Mouse (Mus musculus): ENCODE measurements around the gene Unc93b1. TPM values are rescaled to one million over a fixed set of nuclear protein-coding genes. Genes with fewer than 3 reads are reported as not detected.

The Unc93b1 gene
- polyA plus RNA-seq, 1 experiment from 2014 or later = 4.6 TPM

DNA sequence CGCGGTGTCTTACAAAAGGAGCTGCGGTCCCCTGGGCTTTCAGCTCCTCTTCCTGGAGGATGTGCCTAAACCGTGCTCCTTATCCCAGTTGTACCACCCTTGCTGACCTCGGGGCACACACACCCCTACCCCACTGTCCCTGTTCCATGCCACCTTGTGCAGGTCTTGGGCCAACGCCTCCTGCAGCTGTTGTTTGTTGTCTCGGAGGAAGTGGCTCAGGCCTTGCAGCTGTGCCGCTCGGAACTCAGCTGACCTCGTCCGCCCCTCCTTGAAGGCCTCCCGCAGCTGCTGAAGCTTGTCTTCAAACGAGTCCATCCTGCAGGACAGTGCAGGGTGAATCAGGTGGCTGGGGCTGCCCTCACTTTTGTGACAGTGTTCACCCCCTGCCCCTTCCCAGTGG lies 11.4 kb upstream of the Unc93b1 start:
- no peaks in the 10 kb centered on the region for H3K27me3 ChIP-seq (ENCODE audit: control insufficient read depth, insufficient read depth, low read length)
- no peak overlapping the region for H3K4me3 ChIP-seq (ENCODE audit: low read depth, low read length)
- no peak overlapping the region for H3K27ac ChIP-seq (ENCODE audit: low read depth, low read length)
- WGBS = 68% methylated on average over 13 of the region's 13 CpGs
- ATAC-seq (ENCODE audit: low read depth) = no peak
- H3K36me3 ChIP-seq (ENCODE audit: control insufficient read depth, insufficient read depth, low read length) = no peaks in the 10 kb centered on the region
- H3K9ac ChIP-seq (replicated peaks; ENCODE audit: low read depth, low read length) = no peak overlapping the region
- no peaks in the 10 kb centered on the region for H3K9me3 ChIP-seq (ENCODE audit: control insufficient read depth, low read length)
- no peak overlapping the region for H3K4me2 ChIP-seq (ENCODE audit: low read depth, low read length)
- no peaks in the 10 kb centered on the region for H3K4me1 ChIP-seq (ENCODE audit: control insufficient read depth, insufficient read depth, low read length)

DNA sequence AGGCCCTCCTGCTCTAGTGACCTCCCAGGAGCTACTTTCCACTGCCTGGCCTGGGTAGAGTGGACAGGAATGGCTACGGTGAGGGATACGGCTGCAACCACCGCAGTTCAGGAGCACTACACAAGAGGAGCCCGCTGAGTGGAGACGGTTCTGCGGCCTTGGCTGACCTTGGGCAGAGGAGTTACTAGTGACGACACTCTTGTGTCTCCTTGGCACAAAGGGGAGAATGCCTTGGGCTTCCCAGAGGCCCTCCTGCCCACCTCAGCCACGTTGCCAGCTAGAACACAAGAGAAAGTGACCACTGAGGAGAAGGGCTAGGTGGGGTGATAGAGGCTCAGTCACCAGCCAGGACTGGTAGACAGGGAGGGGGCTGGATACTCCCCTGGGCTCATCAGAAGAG lies 10.8 kb upstream of the Unc93b1 start:
- Histone ChIP-seq H3K9ac (replicated peaks; ENCODE audit: low read depth, low read length) (no peak overlapping the region), H3K4me3 (ENCODE audit: low read depth, low read length) (no peak overlapping the region), H3K36me3 (ENCODE audit: control insufficient read depth, insufficient read depth, low read length) (no peaks in the 10 kb centered on the region), H3K4me2 (ENCODE audit: low read depth, low read length) (no peak overlapping the region), H3K27me3 (ENCODE audit: control insufficient read depth, insufficient read depth, low read length) (no peaks in the 10 kb centered on the region), H3K4me1 (ENCODE audit: control insufficient read depth, insufficient read depth, low read length) (no peaks in the 10 kb centered on the region), H3K9me3 (ENCODE audit: control insufficient read depth, low read length) (no peaks in the 10 kb centered on the region), H3K27ac (ENCODE audit: low read depth, low read length) (no peak overlapping the region)
- WGBS = 82% methylated on average over 8 of the region's 8 CpGs
- no peak for ATAC-seq (ENCODE audit: low read depth)

DNA sequence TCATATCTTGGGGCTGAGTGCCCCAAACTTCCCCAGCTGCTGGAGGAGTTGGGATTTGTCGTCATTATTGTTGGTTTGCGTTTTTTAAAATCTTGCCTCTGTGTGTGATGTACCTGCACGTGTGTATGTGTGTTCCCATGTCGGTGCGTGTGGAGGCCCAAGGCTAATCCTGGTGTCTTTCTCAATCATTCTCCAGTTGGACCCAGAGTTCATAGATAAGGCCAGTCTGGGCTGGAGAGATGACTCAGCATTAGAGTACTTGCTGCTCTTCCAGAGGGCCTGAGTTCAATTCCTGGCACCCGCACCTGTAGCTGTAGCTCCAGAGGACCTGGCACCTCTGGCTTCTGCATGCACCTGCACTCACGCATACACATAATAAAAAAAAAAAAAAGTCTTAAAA lies 10.1 kb upstream of the Unc93b1 start:
- Histone ChIP-seq H3K4me1 (ENCODE audit: control insufficient read depth, insufficient read depth, low read length) (no peaks in the 10 kb centered on the region), H3K4me3 (ENCODE audit: low read depth, low read length) (no peak overlapping the region), H3K27me3 (ENCODE audit: control insufficient read depth, insufficient read depth, low read length) (no peaks in the 10 kb centered on the region), H3K36me3 (ENCODE audit: control insufficient read depth, insufficient read depth, low read length) (no peaks in the 10 kb centered on the region), H3K9me3 (ENCODE audit: control insufficient read depth, low read length) (no peaks in the 10 kb centered on the region), H3K27ac (ENCODE audit: low read depth, low read length) (no peak overlapping the region), H3K9ac (replicated peaks; ENCODE audit: low read depth, low read length) (no peak overlapping the region), H3K4me2 (ENCODE audit: low read depth, low read length) (no peak overlapping the region)
- WGBS = 96% methylated on average over 7 of the region's 7 CpGs
- ATAC-seq (ENCODE audit: low read depth) = no peak

DNA sequence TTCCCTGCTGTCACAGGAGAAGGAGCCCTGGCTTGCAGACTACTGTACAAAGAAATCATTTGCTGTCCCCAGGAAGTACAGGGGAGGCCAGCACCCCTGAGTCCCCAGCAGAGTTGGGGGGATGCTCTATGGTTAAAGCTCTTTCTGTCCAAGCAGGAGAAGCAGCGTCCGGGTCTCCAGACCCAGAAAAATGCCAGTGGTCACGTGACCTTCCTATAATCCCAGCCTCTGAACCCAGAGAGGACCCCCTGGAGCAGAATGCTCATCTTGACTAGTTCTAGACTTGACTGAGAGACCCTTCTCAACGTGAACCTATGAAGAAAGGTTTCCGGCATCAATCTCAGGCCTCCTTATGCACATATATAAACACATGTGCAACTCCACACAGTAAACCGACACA lies 9.1 kb upstream of the Unc93b1 start:
- Histone ChIP-seq H3K4me3 (ENCODE audit: low read depth, low read length) (no peak overlapping the region), H3K9ac (replicated peaks; ENCODE audit: low read depth, low read length) (no peak overlapping the region), H3K4me1 (ENCODE audit: control insufficient read depth, insufficient read depth, low read length) (no peaks in the 10 kb centered on the region), H3K27ac (ENCODE audit: low read depth, low read length) (no peak overlapping the region), H3K4me2 (ENCODE audit: low read depth, low read length) (no peak overlapping the region), H3K27me3 (ENCODE audit: control insufficient read depth, insufficient read depth, low read length) (no peaks in the 10 kb centered on the region), H3K36me3 (ENCODE audit: control insufficient read depth, insufficient read depth, low read length) (no peaks in the 10 kb centered on the region), H3K9me3 (ENCODE audit: control insufficient read depth, low read length) (no peaks in the 10 kb centered on the region)
- no peak for ATAC-seq (ENCODE audit: low read depth)
- WGBS = 85% methylated on average over 6 of the region's 6 CpGs

DNA sequence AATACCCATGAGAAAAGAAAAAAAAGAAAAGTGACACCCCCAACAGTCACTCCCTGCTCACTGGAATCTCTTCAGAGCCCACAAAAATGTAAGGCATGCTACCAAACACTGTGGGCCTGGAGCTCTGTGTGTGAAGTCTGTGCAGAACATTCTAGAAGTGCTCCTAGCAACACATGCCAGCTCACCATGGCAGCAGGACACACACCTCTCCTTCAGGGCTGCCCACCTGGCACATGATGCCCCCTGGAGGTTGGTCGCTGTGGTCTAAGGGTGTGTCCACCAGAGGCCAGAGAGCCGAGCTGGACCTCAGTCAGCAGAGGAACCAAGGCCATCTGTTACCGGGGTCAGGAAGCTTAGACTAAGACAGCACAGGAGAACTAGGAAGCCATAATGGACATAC lies 8.7 kb upstream of the Unc93b1 start:
- Histone ChIP-seq H3K27me3 (ENCODE audit: control insufficient read depth, insufficient read depth, low read length) (no peaks in the 10 kb centered on the region), H3K36me3 (ENCODE audit: control insufficient read depth, insufficient read depth, low read length) (no peaks in the 10 kb centered on the region), H3K4me2 (ENCODE audit: low read depth, low read length) (no peak overlapping the region), H3K4me1 (ENCODE audit: control insufficient read depth, insufficient read depth, low read length) (no peaks in the 10 kb centered on the region), H3K27ac (ENCODE audit: low read depth, low read length) (no peak overlapping the region), H3K4me3 (ENCODE audit: low read depth, low read length) (no peak overlapping the region), H3K9ac (replicated peaks; ENCODE audit: low read depth, low read length) (no peak overlapping the region), H3K9me3 (ENCODE audit: control insufficient read depth, low read length) (no peaks in the 10 kb centered on the region)
- ATAC-seq (ENCODE audit: low read depth) = no peak
- WGBS = 79% methylated on average over 3 of the region's 3 CpGs

DNA sequence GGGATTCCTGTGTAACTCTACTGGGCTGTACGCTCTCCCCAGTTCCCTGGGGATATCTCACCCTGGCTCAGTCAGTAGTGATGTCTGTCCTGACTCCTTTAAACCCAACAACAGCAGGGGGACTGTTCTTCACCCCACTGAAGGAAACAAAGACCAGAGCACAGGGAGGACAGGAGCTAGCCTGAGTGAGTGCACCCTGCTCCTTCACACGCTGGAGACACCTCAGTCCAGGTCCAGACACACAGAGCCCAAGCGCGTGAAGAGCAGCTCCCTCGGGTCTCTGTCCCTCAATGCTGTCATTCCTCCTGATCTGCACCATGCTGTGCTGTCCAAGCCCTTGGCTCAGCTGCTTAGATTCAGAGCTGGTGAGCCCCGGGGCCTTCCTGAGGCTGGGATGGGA lies 8.3 kb upstream of the Unc93b1 start:
- ATAC-seq (ENCODE audit: low read depth) = no peak
- Histone ChIP-seq H3K9me3 (ENCODE audit: control insufficient read depth, low read length) (no peaks in the 10 kb centered on the region), H3K4me2 (ENCODE audit: low read depth, low read length) (no peak overlapping the region), H3K4me3 (ENCODE audit: low read depth, low read length) (no peak overlapping the region), H3K4me1 (ENCODE audit: control insufficient read depth, insufficient read depth, low read length) (no peaks in the 10 kb centered on the region), H3K27me3 (ENCODE audit: control insufficient read depth, insufficient read depth, low read length) (no peaks in the 10 kb centered on the region), H3K9ac (replicated peaks; ENCODE audit: low read depth, low read length) (no peak overlapping the region), H3K27ac (ENCODE audit: low read depth, low read length) (no peak overlapping the region), H3K36me3 (ENCODE audit: control insufficient read depth, insufficient read depth, low read length) (no peaks in the 10 kb centered on the region)
- WGBS = 73% methylated on average over 6 of the region's 6 CpGs

DNA sequence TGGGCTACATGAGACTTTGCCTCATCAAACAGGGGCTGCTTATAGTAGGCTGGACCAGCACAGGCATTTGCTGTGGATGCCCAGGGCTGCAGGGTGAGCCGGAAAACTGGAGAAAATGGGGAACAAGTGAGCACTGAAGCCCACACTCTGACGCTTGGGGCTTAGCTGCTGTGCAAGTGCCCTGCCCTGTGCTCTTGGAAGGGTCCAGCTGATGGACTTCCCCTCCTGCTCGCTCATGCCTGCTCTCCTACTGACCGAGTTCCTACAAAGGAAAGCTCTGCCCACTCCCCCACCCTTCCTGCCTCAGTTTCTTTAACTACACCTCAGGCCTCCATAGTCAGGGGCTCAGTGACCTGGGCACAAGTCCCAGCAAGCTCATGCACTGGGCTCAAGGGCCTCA lies 7.0 kb upstream of the Unc93b1 start:
- Histone ChIP-seq H3K9ac (replicated peaks; ENCODE audit: low read depth, low read length) (no peak overlapping the region), H3K4me3 (ENCODE audit: low read depth, low read length) (no peak overlapping the region), H3K36me3 (ENCODE audit: control insufficient read depth, insufficient read depth, low read length) (no peaks in the 10 kb centered on the region), H3K4me1 (ENCODE audit: control insufficient read depth, insufficient read depth, low read length) (no peaks in the 10 kb centered on the region), H3K27me3 (ENCODE audit: control insufficient read depth, insufficient read depth, low read length) (no peaks in the 10 kb centered on the region), H3K4me2 (ENCODE audit: low read depth, low read length) (no peak overlapping the region), H3K27ac (ENCODE audit: low read depth, low read length) (no peak overlapping the region), H3K9me3 (ENCODE audit: control insufficient read depth, low read length) (no peaks in the 10 kb centered on the region)
- WGBS = 86% methylated on average over 4 of the region's 4 CpGs
- ATAC-seq (ENCODE audit: low read depth) = no peak

DNA sequence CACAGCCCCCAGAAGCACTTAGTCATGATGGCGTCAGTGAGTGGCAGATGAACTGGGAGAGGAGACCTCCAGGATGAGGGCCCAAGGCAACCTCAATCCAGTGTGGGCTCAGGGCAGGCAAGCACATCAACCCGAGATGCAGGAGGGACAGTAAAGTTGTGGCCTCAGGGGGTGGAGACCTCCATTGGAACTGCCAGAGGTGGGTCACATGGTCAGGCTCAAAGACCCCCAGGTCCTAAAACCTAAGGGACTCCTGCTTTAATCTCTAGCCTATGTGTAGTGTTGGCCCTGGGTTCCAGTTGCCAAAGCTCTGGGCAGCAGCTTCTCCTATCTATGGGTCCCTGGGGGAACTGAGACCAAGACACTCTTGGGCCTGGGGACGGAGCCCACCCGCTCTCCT lies 6.2 kb upstream of the Unc93b1 start:
- WGBS = 76% methylated on average over 4 of the region's 4 CpGs
- peak; percentile 7; the same call in 1 of the 2 replicates for ATAC-seq (ENCODE audit: low read depth)

DNA sequence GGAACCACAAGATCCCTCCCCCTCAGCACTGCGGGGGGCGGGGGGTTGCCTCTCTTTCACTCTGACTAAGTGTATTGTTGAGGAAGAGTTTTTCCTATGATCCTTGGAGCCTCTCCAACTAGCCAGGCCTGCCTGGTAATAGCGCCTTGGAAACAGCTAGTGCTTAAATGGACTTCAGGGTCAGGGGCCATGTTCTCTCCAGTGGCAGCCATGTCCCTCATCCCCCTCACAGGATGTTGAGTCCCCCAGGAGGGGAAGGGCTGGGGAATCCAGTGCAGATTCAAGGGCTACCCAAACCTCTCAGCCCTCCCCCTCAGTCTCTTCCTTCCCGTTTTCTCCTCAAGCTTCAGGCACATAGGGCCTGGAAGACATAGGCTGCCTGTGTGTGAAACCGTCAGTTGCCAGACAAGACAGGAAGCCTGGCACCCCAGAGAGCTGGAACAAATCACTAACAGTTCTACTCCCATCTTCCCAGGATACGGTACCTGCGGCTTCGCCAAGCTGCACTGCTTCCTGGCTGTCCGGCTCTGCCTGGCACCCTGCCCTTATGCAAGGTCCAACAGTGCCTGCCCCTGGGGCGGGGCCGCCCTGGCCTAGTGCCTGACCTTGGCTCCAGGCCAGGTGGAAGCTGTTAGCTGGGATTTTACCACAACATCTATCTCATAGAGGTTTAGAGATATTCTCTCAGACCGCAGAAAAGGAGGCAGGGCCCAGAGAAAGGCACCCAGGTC lies 5.6 kb upstream of the Unc93b1 start, which contains the start of gene Aldh3b1:
Gene Aldh3b1 (minus strand): TSS at position 598 of the 731 bp plus-strand sequence.
- H3K9ac ChIP-seq (replicated peaks; ENCODE audit: low read depth, low read length) = 0 out of 2 replicates have a peak within 1 kb of the TSS, but pooled peaks have one; percentile 16
- no peak within 1 kb of the TSS for H3K4me2 ChIP-seq (ENCODE audit: low read depth, low read length)
- H3K27me3 ChIP-seq (ENCODE audit: control insufficient read depth, insufficient read depth, low read length) = no peaks in the 10 kb centered on the region
- H3K9me3 ChIP-seq (ENCODE audit: control insufficient read depth, low read length) = no peaks in the 10 kb centered on the region
- no peaks in the 10 kb centered on the region for H3K36me3 ChIP-seq (ENCODE audit: control insufficient read depth, insufficient read depth, low read length)
- H3K27ac ChIP-seq (ENCODE audit: low read depth, low read length) = peak within 1 kb of the TSS; percentile 35; the same call in 1 of the 2 replicates
- ATAC-seq (ENCODE audit: low read depth) = peak; percentile 67; the same call in 1 of the 2 replicates
- 55% methylated on average over 12 of the region's 12 CpGs for WGBS
- H3K4me3 ChIP-seq (ENCODE audit: low read depth, low read length) = no peak within 1 kb of the TSS
- no peaks in the 10 kb centered on the region for H3K4me1 ChIP-seq (ENCODE audit: control insufficient read depth, insufficient read depth, low read length)

More for the DNA sequence above, 6.2 kb upstream of the Unc93b1 start:
- Histone ChIP-seq H3K4me2 (ENCODE audit: low read depth, low read length) (no peak overlapping the region), H3K36me3 (ENCODE audit: control insufficient read depth, insufficient read depth, low read length) (no peaks in the 10 kb centered on the region), H3K27me3 (ENCODE audit: control insufficient read depth, insufficient read depth, low read length) (no peaks in the 10 kb centered on the region), H3K4me3 (ENCODE audit: low read depth, low read length) (no peak overlapping the region), H3K9ac (replicated peaks; ENCODE audit: low read depth, low read length) (no peak overlapping the region), H3K4me1 (ENCODE audit: control insufficient read depth, insufficient read depth, low read length) (no peaks in the 10 kb centered on the region), H3K9me3 (ENCODE audit: control insufficient read depth, low read length) (no peaks in the 10 kb centered on the region), H3K27ac (ENCODE audit: low read depth, low read length) (peak overlapping the region; percentile 29; the same call in 1 of the 2 replicates)
